Mouse (Mus musculus) right cerebral cortex, postnatal 4 days (tissue): Measurements from ENCODE around the gene Cacng2.

Experiments used
- DNase-seq: peaks from one replicate; pipeline ENCODE4 v3.0.0-alpha.2; 2022

The Cacng2 gene

DNA sequence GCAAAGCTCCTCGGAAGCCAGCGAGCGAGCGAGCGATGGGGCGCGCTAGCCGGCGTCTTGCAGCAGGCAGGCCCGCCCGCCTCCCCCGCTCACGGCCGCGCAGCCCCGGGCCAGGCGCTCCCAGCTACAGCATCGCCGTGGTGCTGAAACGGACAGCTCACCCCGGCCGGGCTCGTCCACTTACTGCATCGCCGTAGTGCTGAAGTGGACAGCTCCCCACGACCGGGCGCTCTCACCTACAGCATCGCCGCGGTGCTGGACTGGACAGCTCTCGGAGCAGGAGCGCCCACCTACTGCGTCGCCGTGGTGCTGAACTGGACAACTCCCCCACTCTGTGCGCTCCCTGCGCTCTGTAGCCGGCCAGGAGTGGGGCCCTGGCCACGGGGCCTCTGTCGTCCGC, at the start of gene Cacng2:
Gene Cacng2 (minus strand): TSS at position 325 of the 400 bp plus-strand sequence.
- peak; percentile 86 for DNase-seq

- no peak for DNase-seq
These were observed 49.7 kb upstream of the Cacng2 start for GRCm38 (mm10) chr15:78169566-78169965.

- no peak for DNase-seq
These were observed 45.5 kb upstream of the Cacng2 start for GRCm38 (mm10) chr15:78165292-78165691.

GRCm38 (mm10) chr15:78164466-78164865, 44.6 kb upstream of the Cacng2 start:
- DNase-seq: no peak

DNA sequence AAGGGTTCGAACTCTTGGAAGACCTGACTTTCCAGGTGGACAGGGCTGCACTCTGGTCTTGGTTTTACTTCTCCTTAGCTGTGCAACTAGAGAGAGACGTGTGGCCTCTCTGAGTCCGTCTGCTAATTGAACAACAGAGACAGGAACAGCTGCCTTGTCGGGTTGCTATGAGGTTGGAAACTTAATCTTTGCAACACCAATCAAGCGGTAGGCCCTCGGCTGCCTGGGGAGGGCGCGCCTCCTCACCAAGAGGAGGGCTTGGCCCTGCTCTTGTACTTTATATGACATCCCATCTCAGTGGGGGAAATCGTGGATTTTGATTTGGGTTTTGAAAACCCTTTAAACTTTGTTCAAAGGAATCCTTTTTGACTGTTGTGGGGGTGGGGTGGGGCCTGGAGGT, 42.1 kb upstream of the Cacng2 start:
- no peak for DNase-seq

GRCm38 (mm10) chr15:78158335-78158734, 38.5 kb upstream of the Cacng2 start:
- DNase-seq: no peak

DNA sequence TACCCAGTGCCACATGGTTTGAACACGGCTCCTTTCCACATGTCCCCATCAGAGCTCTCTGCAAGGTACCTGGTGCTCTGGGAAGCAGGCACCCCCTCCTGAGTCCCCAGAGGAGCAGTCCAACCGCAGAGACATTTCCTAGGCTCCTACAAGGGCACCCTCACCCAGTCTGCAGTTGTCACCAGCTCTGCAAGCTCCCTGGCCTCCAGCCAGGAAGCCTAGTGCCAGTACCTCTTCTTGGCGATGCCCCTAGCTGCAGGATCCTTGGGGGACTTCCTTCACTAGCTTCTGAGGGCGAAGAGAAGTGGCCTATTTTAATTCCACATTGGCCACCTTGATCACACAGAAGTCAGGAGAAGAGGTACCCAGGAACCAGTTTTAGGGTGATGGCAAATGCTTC, 38.0 kb upstream of the Cacng2 start:
- no peak for DNase-seq

DNA sequence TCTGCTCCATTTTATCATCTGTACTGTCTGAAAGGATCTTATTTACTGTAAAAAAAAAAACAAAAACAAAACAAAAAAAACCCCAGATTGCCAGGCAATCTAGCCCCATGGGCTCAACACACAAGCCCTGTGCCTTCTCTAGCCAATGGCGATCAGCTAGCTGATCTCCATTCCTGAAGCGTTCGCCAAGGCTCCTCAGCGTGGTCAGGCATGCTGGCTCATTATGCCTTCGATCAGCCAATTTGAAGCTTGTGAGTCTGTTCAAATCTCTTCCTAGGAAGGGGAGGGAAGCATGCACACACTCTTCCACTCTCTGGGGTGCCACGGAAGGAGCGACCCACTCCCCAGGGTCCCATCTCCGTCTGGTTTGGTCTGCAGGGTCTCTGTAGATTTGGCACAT, 37.5 kb upstream of the Cacng2 start:
- no peak for DNase-seq

DNA sequence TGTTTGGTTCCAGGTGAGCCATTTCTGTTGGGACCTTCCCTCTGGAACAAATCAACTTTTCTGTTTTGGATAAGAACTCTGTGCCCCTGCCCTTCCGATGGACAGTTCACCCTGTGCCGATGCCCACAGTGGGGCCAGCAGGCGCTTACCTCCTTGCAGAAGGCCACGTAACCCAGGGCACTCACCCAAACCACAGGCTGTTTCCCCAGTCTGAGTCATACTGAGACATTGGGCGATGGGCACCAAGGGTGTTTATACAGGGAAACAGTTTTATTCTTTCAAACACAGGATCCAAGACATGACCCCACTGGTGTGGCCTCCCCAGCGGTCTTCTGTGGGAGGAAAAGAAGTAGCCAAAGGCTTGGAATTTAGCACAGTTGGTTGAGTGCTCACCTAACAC, 35.6 kb upstream of the Cacng2 start:
- DNase-seq: no peak

DNA sequence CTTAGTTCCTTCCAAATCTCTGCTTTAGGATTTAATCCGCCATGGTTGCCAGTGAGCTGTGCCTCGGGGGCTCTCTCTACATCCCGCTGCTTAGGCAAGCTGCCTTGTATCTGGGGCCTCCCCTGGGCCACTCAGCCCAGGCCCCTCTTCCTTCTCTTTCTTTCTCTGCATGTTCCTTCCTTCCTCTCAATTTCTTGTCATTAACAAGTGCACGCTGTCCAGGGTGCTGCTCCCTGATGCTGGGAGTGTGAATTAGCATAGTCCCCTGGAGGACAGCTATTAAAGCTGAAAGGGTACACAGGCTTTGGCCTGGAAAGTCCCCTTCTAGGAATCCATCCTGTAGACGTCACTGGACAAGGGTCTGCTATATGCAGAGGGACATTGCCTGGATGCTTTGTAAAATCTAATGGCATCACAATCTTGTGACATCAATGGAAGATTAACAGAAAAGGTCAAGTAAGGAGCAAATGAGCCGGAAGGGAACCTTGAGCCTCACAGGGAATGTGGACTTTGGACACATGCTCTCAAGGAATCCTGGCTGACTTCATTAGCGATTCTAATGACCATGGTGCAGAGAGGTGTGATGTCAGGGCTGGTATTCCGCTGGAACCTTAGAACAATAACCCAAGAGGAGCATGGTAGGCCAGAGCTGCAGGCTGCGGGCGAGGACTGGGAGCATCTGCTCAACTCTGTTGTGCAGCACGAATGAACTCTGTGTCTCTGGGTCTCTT, 33.4 kb upstream of the Cacng2 start:
- DNase-seq: no peak

GRCm38 (mm10) chr15:78148565-78148964, 28.7 kb upstream of the Cacng2 start:
- DNase-seq: no peak

GRCm38 (mm10) chr15:78140226-78140625, 20.4 kb upstream of the Cacng2 start:
- DNase-seq: no peak

DNA sequence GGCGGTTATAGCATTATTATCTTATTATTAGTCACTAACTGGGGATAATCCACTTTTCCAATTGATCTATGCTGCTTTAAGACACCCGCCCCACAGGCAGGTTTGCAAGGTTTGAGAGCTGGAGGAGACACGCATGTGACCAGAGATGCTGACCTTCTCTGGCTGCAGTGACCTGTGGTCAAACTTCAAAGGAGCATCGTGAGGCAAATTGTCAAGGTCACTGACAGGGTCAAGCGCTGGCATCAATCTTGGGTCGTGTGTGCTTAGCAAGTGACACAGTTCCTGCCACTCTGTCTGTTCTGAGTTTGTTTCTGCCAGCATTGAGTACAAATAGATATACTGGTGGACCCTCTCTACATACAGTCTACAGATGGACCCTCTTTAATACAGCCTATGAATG, 14.8 kb upstream of the Cacng2 start:
- no peak for DNase-seq

DNA sequence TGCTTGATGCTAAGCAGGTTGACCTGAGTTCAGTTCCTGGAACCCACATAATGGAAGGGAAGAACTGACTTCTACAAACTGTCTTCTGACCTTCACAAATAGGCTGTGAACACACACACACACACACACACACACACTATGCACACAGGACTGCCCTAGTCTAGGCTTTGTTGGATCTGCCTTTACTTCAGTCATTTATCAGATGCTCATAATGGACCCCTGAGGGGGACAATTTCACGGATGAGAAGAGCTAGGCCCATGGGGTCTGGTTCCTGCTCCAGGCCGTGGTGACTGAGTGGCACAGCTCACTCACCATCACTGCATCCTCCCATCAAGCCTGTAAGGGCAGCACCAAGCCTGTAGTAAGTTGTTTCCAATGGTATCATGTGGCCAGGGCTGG, 13.6 kb upstream of the Cacng2 start:
- no peak for DNase-seq

GRCm38 (mm10) chr15:78119248-78119647, 580 bp downstream of the Cacng2 start:
- DNase-seq: no peak

GRCm38 (mm10) chr15:78118275-78118995, 1.4 kb downstream of the Cacng2 start:
- no peak for DNase-seq

- no peak for DNase-seq
These were observed 2.1 kb downstream of the Cacng2 start for GRCm38 (mm10) chr15:78117731-78118130.

GRCm38 (mm10) chr15:78116936-78117335, 2.9 kb downstream of the Cacng2 start:
- no peak for DNase-seq

GRCm38 (mm10) chr15:78116244-78116643, 3.6 kb downstream of the Cacng2 start:
- peak; percentile 27 for DNase-seq

- no peak for DNase-seq
These were observed 20.3 kb downstream of the Cacng2 start for GRCm38 (mm10) chr15:78099516-78099915.

- no peak for DNase-seq
These were observed 23.8 kb downstream of the Cacng2 start for GRCm38 (mm10) chr15:78096004-78096403.

DNA sequence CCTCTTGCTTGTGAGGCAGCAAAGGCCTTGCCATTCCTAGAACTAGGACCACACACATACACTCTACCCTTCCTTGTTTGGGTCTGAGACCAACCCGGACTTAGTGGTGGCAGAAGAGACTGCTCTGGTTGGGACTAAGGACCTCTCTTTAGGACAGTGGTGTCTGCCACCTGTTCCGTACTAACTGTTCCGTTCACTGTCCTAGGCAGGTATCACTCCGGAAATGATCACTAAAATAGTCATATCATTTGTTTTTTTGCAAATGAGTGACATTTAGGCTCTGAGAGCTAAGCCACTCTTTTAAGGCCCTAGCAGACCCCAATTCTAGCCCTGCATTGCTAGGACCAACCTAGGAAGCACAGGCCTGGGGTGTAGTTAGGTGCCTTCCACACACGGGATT, 26.2 kb downstream of the Cacng2 start:
- no peak for DNase-seq

DNA sequence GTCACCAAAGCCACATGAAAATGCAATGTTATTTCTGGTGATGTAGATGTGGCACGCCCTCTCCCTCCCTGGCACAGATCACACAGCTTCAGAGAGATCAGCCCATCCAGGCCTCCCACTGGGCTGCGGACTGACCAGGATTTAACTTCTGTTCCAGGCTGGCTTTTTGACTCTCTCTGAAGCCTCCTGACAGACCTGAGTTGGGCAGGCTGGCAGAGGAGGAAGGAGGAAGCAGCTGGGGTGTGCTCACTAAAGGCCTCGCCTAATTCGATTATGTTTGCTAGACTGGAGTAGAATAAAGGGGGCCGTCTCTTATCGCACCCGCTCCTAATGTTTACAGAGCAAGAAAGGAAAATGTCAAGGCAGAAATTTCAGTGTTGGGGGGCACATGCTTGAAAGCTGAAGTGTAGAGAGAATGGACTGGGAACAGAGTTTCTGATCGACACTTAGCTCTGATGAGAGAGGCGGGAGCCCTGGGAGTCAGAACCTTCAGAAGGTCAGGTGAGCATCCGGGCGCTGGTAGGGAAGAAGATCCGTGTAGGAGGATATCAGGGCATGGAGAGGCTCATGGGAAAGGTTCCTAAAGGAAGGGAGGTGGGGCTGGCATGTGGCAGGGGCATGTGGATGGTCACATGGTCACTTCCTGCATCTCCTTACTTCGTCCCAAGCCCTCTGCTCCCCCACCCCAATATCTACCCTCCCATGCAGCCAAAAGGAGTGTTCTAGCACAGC, 36.8 kb downstream of the Cacng2 start:
- DNase-seq: no peak

DNA sequence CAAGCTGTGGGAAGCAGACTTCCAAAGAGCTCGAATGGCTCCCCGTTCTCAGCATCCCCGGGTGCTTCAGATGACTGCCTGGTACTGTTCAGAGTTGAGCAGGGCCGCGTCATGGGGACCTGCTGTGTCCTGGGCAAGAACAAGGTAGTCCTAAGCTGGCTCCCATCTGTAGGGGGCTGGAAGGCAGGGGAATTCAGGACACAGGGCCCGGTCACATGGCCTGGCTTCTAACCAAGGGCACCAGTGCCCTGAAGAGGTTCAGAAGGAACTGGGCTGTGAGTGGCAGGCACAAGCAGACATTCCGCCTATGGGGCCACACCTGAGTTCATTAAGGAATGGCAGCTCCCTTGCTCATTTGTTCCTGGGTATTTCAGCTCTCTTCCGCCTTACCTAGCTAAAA, 37.7 kb downstream of the Cacng2 start:
- DNase-seq: no peak
